Mouse (Mus musculus): Measurements from ENCODE around the gene Pih1d1. TPM values are rescaled to one million over a fixed set of nuclear protein-coding genes. Genes with fewer than 3 reads are reported as not detected.

The Pih1d1 gene
- total and polyA plus RNA-seq, 3 experiments, result 37.4 to 69.3 (median 50.3) TPM

GRCm38 (mm10) chr7:45182606-45183005 is 28.5 kb downstream of the Pih1d1 start:
- Histone ChIP-seq H3K9me3 (replicated peaks; ENCODE audit: low read length) (peaks cover 2% of the 10 kb centered on the region), H3K27me3 (replicated peaks) (peaks cover 96% of the 10 kb centered on the region), H3K79me2 (replicated peaks; ENCODE audit: control insufficient read depth, extremely low read depth, insufficient read depth, poor library complexity, severe bottlenecking) (no peaks in the 10 kb centered on the region), H3K4me1 (ENCODE audit: control insufficient read depth in 1 of 2, insufficient read depth in 2 of 2) (peaks cover 0 to 10% of the 10 kb centered on the region in 2 experiments; a peak in 2 of 4 replicates), H3K27ac (ENCODE audit: insufficient read depth, low read depth) (no peak overlapping the region), H3K9ac (ENCODE audit: insufficient read depth, low read depth) (no peak overlapping the region), H3K4me3 (replicated peaks in 1 of 3; ENCODE audit: low read depth in 2 of 3, low read length in 2 of 3, poor library complexity in 1 of 3) (no peak overlapping the region), H3K36me3 (replicated peaks in 1 of 2; ENCODE audit: control insufficient read depth in 1 of 2, insufficient read depth in 1 of 2, low read length in 1 of 2) (no peaks in the 10 kb centered on the region), H3K4me2 (ENCODE audit: insufficient read depth, low read depth, poor library complexity, severe bottlenecking) (peak overlapping the region; percentile 56)
- DNase-seq (ENCODE audit: extremely low read depth), result no peak
- dilution Hi-C loops (cut with MboI; ENCODE audit: extremely low pct_ligation_motif_present, extremely low pct_unique_long_range_greater_than_20kb, low sequenced_read_pairs), result no loop called here
- in situ Hi-C loops (cut with MboI; ENCODE audit: low pct_ligation_motif_present, low pct_unique_long_range_greater_than_20kb, low sequenced_read_pairs), result no loop called here
- no peak for TF ChIP-seq CHD2 (IDR thresholded peaks at IDR 0.05; ENCODE audit: low read length)
- no peak for TF ChIP-seq JUN (IDR thresholded peaks at IDR 0.05; ENCODE audit: insufficient read depth, low read depth, low read length)
- TF ChIP-seq POLR2AphosphoS2 (IDR thresholded peaks at IDR 0.05; ENCODE audit: low read depth, low read length), result no peak

DNA sequence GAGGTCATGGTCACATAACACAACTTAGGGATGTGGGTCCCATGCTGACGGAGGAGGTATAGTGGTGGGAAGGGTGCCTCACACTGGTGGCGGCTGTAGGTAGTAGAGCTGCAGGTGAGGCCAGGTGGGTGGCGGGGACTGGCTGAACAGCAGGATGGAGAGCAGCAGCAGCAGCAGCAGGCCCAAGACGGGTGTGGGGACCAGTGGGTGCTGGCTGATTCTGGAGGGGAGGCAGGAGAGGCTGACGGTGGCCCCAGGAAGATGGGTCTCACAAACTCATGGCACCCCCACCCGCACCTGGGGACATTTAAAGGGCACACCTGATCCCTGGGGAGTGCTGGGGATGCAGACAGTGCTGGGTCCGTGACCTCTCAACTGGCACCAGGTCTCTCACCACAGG is 29.6 kb downstream of the Pih1d1 start:
- Histone ChIP-seq H3K4me2 (ENCODE audit: insufficient read depth, low read depth, poor library complexity, severe bottlenecking) (no peak overlapping the region), H3K27ac (ENCODE audit: insufficient read depth, low read depth) (no peak overlapping the region), H3K9me3 (replicated peaks; ENCODE audit: low read length) (peaks cover under 1% of the 10 kb centered on the region), H3K4me1 (ENCODE audit: control insufficient read depth in 1 of 2, insufficient read depth in 2 of 2) (peaks cover 0 to 10% of the 10 kb centered on the region in 2 experiments; a peak in 2 of 4 replicates), H3K27me3 (replicated peaks) (peaks cover 96% of the 10 kb centered on the region), H3K4me3 (replicated peaks in 1 of 3; ENCODE audit: low read depth in 2 of 3, low read length in 2 of 3, poor library complexity in 1 of 3) (no peak overlapping the region), H3K79me2 (replicated peaks; ENCODE audit: control insufficient read depth, extremely low read depth, insufficient read depth, poor library complexity, severe bottlenecking) (no peaks in the 10 kb centered on the region), H3K9ac (ENCODE audit: insufficient read depth, low read depth) (no peak overlapping the region), H3K36me3 (replicated peaks in 1 of 2; ENCODE audit: control insufficient read depth in 1 of 2, insufficient read depth in 1 of 2, low read length in 1 of 2) (no peaks in the 10 kb centered on the region)
- DNase-seq (ENCODE audit: extremely low read depth), result no peak
- TF ChIP-seq JUND (conservative IDR thresholded peaks at IDR 0.05; ENCODE audit: low read depth, low read length), result no peak
- no peak for TF ChIP-seq MAZ (IDR thresholded peaks at IDR 0.05; ENCODE audit: low read depth, low read length)
- TF ChIP-seq RAD21 (IDR thresholded peaks at IDR 0.05; ENCODE audit: low read depth, low read length), result no peak
- TF ChIP-seq MAFK (IDR thresholded peaks at IDR 0.05; ENCODE audit: insufficient replicate concordance, low read length), result no peak
- TF ChIP-seq KAT2A (IDR thresholded peaks at IDR 0.05; ENCODE audit: insufficient replicate concordance, low read length), result no peak
- no peak for TF ChIP-seq UBTF (IDR thresholded peaks at IDR 0.05; ENCODE audit: low read depth, low read length)
- TF ChIP-seq ETS1 (conservative IDR thresholded peaks at IDR 0.05; ENCODE audit: low read depth, low read length), result no peak
- no peak for TF ChIP-seq TCF12 (IDR thresholded peaks at IDR 0.05; ENCODE audit: low read depth, low read length)
- TF ChIP-seq USF1 (IDR thresholded peaks at IDR 0.05; ENCODE audit: low read depth, low read length), result no peak
- TF ChIP-seq RCOR1 (conservative IDR thresholded peaks at IDR 0.05; ENCODE audit: low read depth, low read length), result no peak
- TF ChIP-seq ZNF384 (IDR thresholded peaks at IDR 0.05; ENCODE audit: low read depth, low read length), result no peak
- TF ChIP-seq USF2 (conservative IDR thresholded peaks at IDR 0.05; ENCODE audit: low read depth, low read length), result no peak
- TF ChIP-seq NELFE (IDR thresholded peaks at IDR 0.05; ENCODE audit: low read depth, low read length), result no peak
- TF ChIP-seq HCFC1 (IDR thresholded peaks at IDR 0.05; ENCODE audit: low read depth, low read length), result no peak
- TF ChIP-seq NRF1 (IDR thresholded peaks at IDR 0.05; ENCODE audit: low read depth, low read length), result no peak
- dilution Hi-C loops (cut with MboI; ENCODE audit: extremely low pct_ligation_motif_present, extremely low pct_unique_long_range_greater_than_20kb, low sequenced_read_pairs), result no loop called here
- in situ Hi-C loops (cut with MboI; ENCODE audit: low pct_ligation_motif_present, low pct_unique_long_range_greater_than_20kb, low sequenced_read_pairs), result no loop called here
